Mouse (Mus musculus): ENCODE data around the gene Prr36.

The Prr36 gene

GRCm38 (mm10) chr8:4239193-4239890 lies 22.1 kb upstream of the Prr36 start:
- DNase-seq (ENCODE audit: low spot score in 2 of 2): peak in 1 of 2 experiments; percentile 64

- peak; percentile 99 to 100 for DNase-seq (ENCODE audit: low spot score in 2 of 2)
Measured at GRCm38 (mm10) chr8:4238434-4239192, 21.4 kb upstream of the Prr36 start, which contains the start of the genes Map2k7 and Gm49320. Gene Map2k7 (plus strand): TSS chr8:4238740. Gene Gm49320 (plus strand): TSS chr8:4238865.

- no peak for DNase-seq (ENCODE audit: low spot score in 2 of 2)
Measured at GRCm38 (mm10) chr8:4237814-4238433, 20.7 kb upstream of the Prr36 start.

- no peak for DNase-seq (ENCODE audit: low spot score in 2 of 2)
Measured at GRCm38 (mm10) chr8:4230612-4231351, 13.5 kb upstream of the Prr36 start.

GRCm38 (mm10) chr8:4229784-4230183 lies 12.5 kb upstream of the Prr36 start:
- no peak for DNase-seq (ENCODE audit: low spot score in 2 of 2)

GRCm38 (mm10) chr8:4227919-4228318 lies 10.7 kb upstream of the Prr36 start:
- DNase-seq (ENCODE audit: low spot score in 2 of 2): no peak

- DNase-seq (ENCODE audit: low spot score in 2 of 2): no peak
Measured at GRCm38 (mm10) chr8:4226739-4227347, 9.6 kb upstream of the Prr36 start, which contains the start of gene Lrrc8e. Gene Lrrc8e (plus strand): TSS chr8:4226827.

- DNase-seq (ENCODE audit: low spot score in 2 of 2): no peak
Measured at GRCm38 (mm10) chr8:4226323-4226722, 9.1 kb upstream of the Prr36 start.

- no peak for DNase-seq (ENCODE audit: low spot score in 2 of 2)
Measured at GRCm38 (mm10) chr8:4222059-4222458, 4.8 kb upstream of the Prr36 start.

GRCm38 (mm10) chr8:4219617-4220016 lies 2.4 kb upstream of the Prr36 start:
- no peak for DNase-seq (ENCODE audit: low spot score in 2 of 2)

GRCm38 (mm10) chr8:4216296-4216695 lies 963 bp downstream of the Prr36 start:
- no peak for DNase-seq (ENCODE audit: low spot score in 2 of 2)

- DNase-seq (ENCODE audit: low spot score in 2 of 2): no peak
Measured at GRCm38 (mm10) chr8:4214006-4214980, 3.0 kb downstream of the Prr36 start.

GRCm38 (mm10) chr8:4213210-4214005 lies 3.9 kb downstream of the Prr36 start:
- DNase-seq (ENCODE audit: low spot score in 2 of 2): no peak

GRCm38 (mm10) chr8:4212809-4213209 lies 4.5 kb downstream of the Prr36 start:
- DNase-seq (ENCODE audit: low spot score in 2 of 2): no peak

GRCm38 (mm10) chr8:4211097-4211496 lies 6.2 kb downstream of the Prr36 start:
- DNase-seq (ENCODE audit: low spot score in 2 of 2): no peak

GRCm38 (mm10) chr8:4207016-4207350 lies 10.3 kb downstream of the Prr36 start:
- DNase-seq (ENCODE audit: low spot score in 2 of 2): no peak

- DNase-seq (ENCODE audit: low spot score in 2 of 2): no peak
Measured at GRCm38 (mm10) chr8:4206182-4207015, 10.9 kb downstream of the Prr36 start.

GRCm38 (mm10) chr8:4205246-4206123 lies 11.8 kb downstream of the Prr36 start:
- no peak for DNase-seq (ENCODE audit: low spot score in 2 of 2)

Data from left cerebral cortex, adult 9 months (tissue).